Mouse (Mus musculus) ES-E14 (cell line): ENCODE measurements around the gene Syp. TPM values are rescaled to one million over a fixed set of nuclear protein-coding genes. Genes with fewer than 3 reads are reported as not detected.

Experiments
- DNase-seq: peaks from one replicate; pipeline ENCODE4 v3.0.0-alpha.2; 2013; ENCODE audit warnings: low read depth, low spot score
- H3K27ac ChIP-seq: 2 replicates; pipeline ENCODE4 v1.5.1; 2012; ENCODE audit warnings: low read depth, mild to moderate bottlenecking, low read length, moderate library complexity, mixed read lengths; ENCODE audit not compliant: poor library complexity, insufficient read depth, severe bottlenecking
- H3K36me3 ChIP-seq: 2 replicates; pipeline ENCODE4 v1.6.1; 2012; ENCODE audit warnings: mild to moderate bottlenecking, low read length, moderate library complexity, mixed read lengths; ENCODE audit not compliant: control insufficient read depth, poor library complexity, insufficient read depth, severe bottlenecking
- H3K4me1 ChIP-seq, 2 experiments: fragments of 150-350 bp in 1 of 2; sonication (generic) in 1 of 2; 2 replicates each; pipeline ENCODE4 v1.6.1; 2012; ENCODE audit warnings: low read length in 2 of 2, mild to moderate bottlenecking in 1 of 2, mixed read lengths in 1 of 2; ENCODE audit not compliant: control insufficient read depth in 2 of 2, insufficient read depth in 2 of 2, poor library complexity in 1 of 2
- H3K4me3 ChIP-seq, 2 experiments: fragments of 150-350 bp in 1 of 2; sonication (generic) in 1 of 2; 2 replicates each; pipeline ENCODE4 v1.5.1; 2012; ENCODE audit warnings: low read length in 2 of 2, low read depth in 1 of 2, mild to moderate bottlenecking in 1 of 2, mixed read lengths in 1 of 2; ENCODE audit not compliant: insufficient read depth in 1 of 2, poor library complexity in 1 of 2, severe bottlenecking in 1 of 2
- H3K9ac ChIP-seq: 2 replicates; pipeline ENCODE4 v1.6.1; 2012; ENCODE audit warnings: low read depth, mild to moderate bottlenecking, low read length, mixed read lengths; ENCODE audit not compliant: poor library complexity, insufficient read depth, severe bottlenecking
- H3K9me3 ChIP-seq: fragments of 150-350 bp; sonication (generic); 2 replicates; pipeline ENCODE4 v1.6.1; 2012; ENCODE audit warnings: low read depth, mild to moderate bottlenecking, low read length; ENCODE audit not compliant: control insufficient read depth, insufficient read depth
- CHD2 ChIP-seq: IDR thresholded peaks from 2 replicates; pipeline ENCODE4 v1.6.1; 2014; ENCODE audit warnings: mild to moderate bottlenecking, low read depth, low read length, inconsistent platforms
- HCFC1 ChIP-seq: IDR thresholded peaks from 2 replicates; pipeline ENCODE4 v1.6.1; 2012; ENCODE audit warnings: low read length, inconsistent platforms, borderline replicate concordance; ENCODE audit not compliant: insufficient read depth
- MAFK ChIP-seq: IDR thresholded peaks from 2 replicates; pipeline ENCODE4 v1.6.1; 2014; ENCODE audit warnings: mild to moderate bottlenecking, low read depth, low read length, inconsistent platforms; ENCODE audit not compliant: insufficient read depth
- ZC3H11A ChIP-seq: IDR thresholded peaks from 2 replicates; pipeline ENCODE4 v1.6.1; 2012; ENCODE audit warnings: low read depth, mild to moderate bottlenecking, inconsistent platforms, low read length, borderline replicate concordance
- ZNF384 ChIP-seq: IDR thresholded peaks from 2 replicates; pipeline ENCODE4 v1.6.1; 2012; ENCODE audit warnings: low read depth, low read length, inconsistent platforms
- in situ Hi-C, 2 experiments: fragments of 600-800 bp; cut with MboI; formaldehyde crosslinking; loops; one replicate each; pipeline ENCODE4 v1.15.1; 2025; ENCODE audit warnings: low sequenced_read_pairs in 2 of 2, inconsistent platforms in 1 of 2; ENCODE audit not compliant: unreplicated experiment in 2 of 2
- total RNA-seq: library from RNA; depleted of rRNA; stranded (reverse); fragments of 300-350 nt; gene quantifications from 2 replicates; pipeline ENCODE4 v1.2.3, GENCODE M21; 2012

The Syp gene
- total RNA-seq, 1 experiment = 1.6 TPM

DNA sequence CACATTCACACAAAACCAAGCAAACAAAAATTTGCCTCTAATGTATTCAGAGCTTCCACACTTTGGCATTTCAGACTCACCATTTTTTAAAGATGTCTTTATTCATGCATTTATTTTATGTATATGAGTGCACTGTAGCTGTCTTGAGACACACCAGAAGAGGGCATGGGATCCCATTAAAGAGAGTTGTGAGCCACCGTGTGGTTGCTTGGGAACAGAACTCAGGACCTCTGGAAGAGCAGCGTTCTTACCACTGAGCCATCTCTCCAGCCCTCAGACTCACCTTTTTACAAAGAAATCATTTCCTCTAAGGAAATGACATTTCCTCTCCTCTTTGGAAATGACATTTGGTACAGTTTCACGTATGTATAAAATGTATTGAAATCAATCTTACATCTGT lies 40.7 kb downstream of the Syp start:
- TF ChIP-seq CHD2 (no peak), MAFK (no peak), ZNF384 (no peak), ZC3H11A (no peak), HCFC1 (no peak)
- DNase-seq = no peak
- H3K27ac ChIP-seq = no peak overlapping the region
- no peaks in the 10 kb centered on the region for H3K36me3 ChIP-seq
- H3K9ac ChIP-seq = no peak overlapping the region
- no peak overlapping the region for H3K4me3 ChIP-seq
- 0 out of 4 replicates have a peak, but pooled peaks cover 0 to 2% of the 10 kb centered on the region in 2 experiments for H3K4me1 ChIP-seq
- H3K9me3 ChIP-seq = no peaks in the 10 kb centered on the region
- in situ Hi-C loops = loop anchor here in 1 of 2 experiments (25.0 kb wide), 1 partner anchor 217 kb away; no protein-coding TSS in a partner anchor

DNA sequence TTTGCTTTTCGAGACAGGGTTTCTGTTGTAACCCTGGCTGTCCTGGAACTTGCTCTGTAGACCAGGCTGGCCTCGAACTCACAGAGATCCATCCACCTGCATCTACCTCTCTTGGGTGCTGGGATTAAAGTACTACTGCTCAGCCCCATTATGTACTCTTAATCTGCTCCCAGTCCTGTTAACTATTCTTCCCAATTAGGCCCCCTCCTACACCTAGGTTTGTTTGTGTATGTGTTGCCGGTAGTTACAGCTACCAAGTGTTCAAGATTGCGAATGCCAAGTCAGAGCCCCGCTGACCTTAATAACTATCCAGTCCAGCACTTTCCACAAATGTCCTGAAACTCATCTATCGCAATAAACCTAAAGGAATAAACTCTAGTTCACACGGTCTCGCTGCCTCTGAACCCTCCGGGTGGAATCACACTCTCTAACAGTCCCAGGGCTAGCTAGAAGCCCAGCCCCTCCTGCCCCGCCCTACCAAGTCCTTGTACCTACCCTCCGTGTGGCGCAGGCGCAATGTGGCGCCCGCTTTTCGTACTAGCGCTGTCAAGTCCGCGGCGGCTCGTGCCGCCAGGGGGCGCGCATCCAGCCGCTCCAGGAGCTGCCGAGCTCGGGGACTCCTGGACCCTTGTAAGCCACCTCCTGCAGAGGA lies 41.3 kb downstream of the Syp start:
- Histone ChIP-seq H3K27ac (no peak overlapping the region), H3K4me1 (0 out of 4 replicates have a peak, but pooled peaks cover 0 to 2% of the 10 kb centered on the region in 2 experiments), H3K9me3 (no peaks in the 10 kb centered on the region), H3K4me3 (peak overlapping the region; percentile 42 to 53), H3K9ac (peak overlapping the region; percentile 63), H3K36me3 (no peaks in the 10 kb centered on the region)
- TF ChIP-seq HCFC1 (no peak), MAFK (no peak), ZNF384 (no peak), CHD2 (no peak), ZC3H11A (no peak)
- peak; percentile 77 for DNase-seq
- in situ Hi-C loops = loop anchor here in 1 of 2 experiments (25.0 kb wide), 1 partner anchor 217 kb away; no protein-coding TSS in a partner anchor

DNA sequence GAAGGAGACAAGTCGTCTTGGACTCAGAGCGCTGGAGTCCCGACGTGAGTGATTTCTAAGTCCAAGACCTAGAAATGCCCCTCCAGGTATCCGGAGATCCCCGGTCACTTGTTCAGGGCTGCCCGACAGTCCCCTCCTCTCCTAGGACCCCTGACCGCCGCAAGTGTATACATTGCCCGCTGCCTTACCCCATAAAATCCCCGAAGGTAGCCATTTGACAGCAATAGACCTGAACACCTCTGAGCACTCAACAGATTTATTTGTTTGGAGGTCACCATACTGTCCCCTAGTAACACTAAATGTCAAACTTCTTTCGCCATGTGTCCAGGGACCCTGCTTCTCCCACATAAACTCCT lies 41.8 kb downstream of the Syp start:
- Histone ChIP-seq H3K4me1 (0 out of 4 replicates have a peak, but pooled peaks cover 0 to 2% of the 10 kb centered on the region in 2 experiments), H3K9ac (peak overlapping the region; percentile 63), H3K36me3 (no peaks in the 10 kb centered on the region), H3K4me3 (peak overlapping the region; percentile 42 to 53), H3K9me3 (no peaks in the 10 kb centered on the region), H3K27ac (no peak overlapping the region)
- in situ Hi-C loops = loop anchor here in 1 of 2 experiments (25.0 kb wide), 1 partner anchor 218 kb away; no protein-coding TSS in a partner anchor
- DNase-seq = no peak
- TF ChIP-seq ZNF384 (no peak), HCFC1 (no peak), ZC3H11A (no peak), MAFK (no peak), CHD2 (no peak)

DNA sequence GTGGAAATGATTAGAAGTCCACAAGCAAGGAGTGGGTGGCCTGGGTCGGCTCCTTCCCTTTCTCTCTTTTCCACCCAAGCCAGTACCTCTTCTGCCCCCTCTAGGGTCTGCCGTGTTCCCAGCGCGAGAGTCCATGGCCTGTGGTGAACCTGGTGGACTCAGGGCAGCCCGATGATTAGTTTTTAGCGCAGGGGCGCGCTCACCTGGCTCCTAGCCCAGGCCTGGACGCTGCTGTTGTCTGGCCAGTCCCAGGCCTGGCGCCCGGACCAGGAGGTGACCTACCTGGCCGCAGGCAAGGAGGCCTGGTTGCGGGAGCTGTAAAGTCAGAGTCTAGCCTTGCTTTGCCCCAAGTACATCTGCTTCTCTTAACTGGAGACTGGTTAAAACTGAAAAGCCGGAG lies 42.6 kb downstream of the Syp start, which contains the start of gene Magix:
TSS of gene Magix (minus strand) at position 388 of the 400 bp plus-strand sequence.
- Histone ChIP-seq H3K4me3 (peak within 1 kb of the TSS; percentile 42 to 53), H3K27ac (no peak within 1 kb of the TSS), H3K4me1 (0 out of 4 replicates have a peak, but pooled peaks cover 0 to 2% of the 10 kb centered on the region in 2 experiments), H3K36me3 (no peaks in the 10 kb centered on the region), H3K9me3 (no peaks in the 10 kb centered on the region), H3K9ac (peak within 1 kb of the TSS; percentile 63; the same call in 1 of the 2 replicates)
- no peak for DNase-seq
- in situ Hi-C loops = loop anchor here in 1 of 2 experiments (25.0 kb wide), 1 partner anchor 219 kb away; no protein-coding TSS in a partner anchor
- TF ChIP-seq HCFC1 (no peak), MAFK (no peak), ZC3H11A (no peak), ZNF384 (no peak), CHD2 (no peak)
